Mouse (Mus musculus) liver, embryonic 11.5 days (tissue): ENCODE results near the gene Zfp784. TPM values are rescaled to one million over a fixed set of nuclear protein-coding genes. Genes with fewer than 3 reads are reported as not detected.
"Not testable (repeated sequence)": the region's sequence is repeated elsewhere in the genome, so short reads cannot be mapped to it uniquely, and the experiment has no call there.

Source experiments
- ATAC-seq: fragments of 200-750 bp; cut with Nextera tagmentation; replicated peaks from 2 replicates; pipeline ENCODE4 v1.8.0; 2017; ENCODE audit warnings: moderate number of reproducible peaks, mild to moderate bottlenecking, moderate TSS enrichment, moderate library complexity; ENCODE audit not compliant: low FRiP score
- DNase-seq: peaks from one replicate; pipeline ENCODE4 v3.0.0-alpha.2; 2017; ENCODE audit warnings: low spot score
- H3K27ac ChIP-seq: fragments of 300-500 bp; sonication (generic); 2 replicates; pipeline ENCODE4 v1.5.1; 2014; ENCODE audit warnings: mild to moderate bottlenecking, low read depth, low read length, control low read depth
- H3K27me3 ChIP-seq: fragments of 300-500 bp; sonication (generic); replicated peaks from 2 replicates; pipeline ENCODE4 v1.6.1; 2014; ENCODE audit warnings: low read length, mixed read lengths; ENCODE audit not compliant: control insufficient read depth, insufficient read depth
- H3K36me3 ChIP-seq: fragments of 300-500 bp; sonication (generic); 2 replicates; pipeline ENCODE4 v1.6.1; 2014; ENCODE audit warnings: mild to moderate bottlenecking, low read length, moderate library complexity, mixed read lengths; ENCODE audit not compliant: control insufficient read depth, insufficient read depth
- H3K4me1 ChIP-seq: fragments of 300-500 bp; sonication (generic); replicated peaks from 2 replicates; pipeline ENCODE4 v1.6.1; 2014; ENCODE audit warnings: low read length, mixed read lengths; ENCODE audit not compliant: control insufficient read depth, insufficient read depth
- H3K4me2 ChIP-seq: fragments of 300-500 bp; sonication (generic); 2 replicates; pipeline ENCODE4 v1.6.1; 2014; ENCODE audit warnings: mild to moderate bottlenecking, control low read depth, moderate library complexity
- H3K4me3 ChIP-seq: fragments of 300-500 bp; sonication (generic); 2 replicates; pipeline ENCODE4 v1.5.1; 2014; ENCODE audit warnings: low read depth, low read length, control low read depth
- H3K9ac ChIP-seq: fragments of 300-500 bp; sonication (generic); 2 replicates; pipeline ENCODE4 v1.6.1; 2014; ENCODE audit warnings: low read depth, low read length, control low read depth
- H3K9me3 ChIP-seq: fragments of 300-500 bp; sonication (generic); 2 replicates; pipeline ENCODE4 v1.6.1; 2016; ENCODE audit warnings: low read length, inconsistent platforms, mixed read lengths; ENCODE audit not compliant: control insufficient read depth
- WGBS: fragments of 180-500 bp; shearing (Covaris S2); extraction: QIAGEN DNeasy Blood & Tissue Kit; methylation state at CpG from one replicate; pipeline ENCODE4 v1.1.7; 2014; 5-methylcytosine and 5-hydroxymethylcytosine counted together
- polyA plus RNA-seq: library from polyadenylated mRNA; unstranded; fragments of >200 nt; fragmentation: Nextera tagmentation; extraction: Ambion mirVana; gene quantifications from 2 replicates; pipeline ENCODE4 v1.2.1, GENCODE M21; 2014

The Zfp784 gene
- polyA plus RNA-seq, 1 experiment from 2014 or later = 2.4 TPM

DNA sequence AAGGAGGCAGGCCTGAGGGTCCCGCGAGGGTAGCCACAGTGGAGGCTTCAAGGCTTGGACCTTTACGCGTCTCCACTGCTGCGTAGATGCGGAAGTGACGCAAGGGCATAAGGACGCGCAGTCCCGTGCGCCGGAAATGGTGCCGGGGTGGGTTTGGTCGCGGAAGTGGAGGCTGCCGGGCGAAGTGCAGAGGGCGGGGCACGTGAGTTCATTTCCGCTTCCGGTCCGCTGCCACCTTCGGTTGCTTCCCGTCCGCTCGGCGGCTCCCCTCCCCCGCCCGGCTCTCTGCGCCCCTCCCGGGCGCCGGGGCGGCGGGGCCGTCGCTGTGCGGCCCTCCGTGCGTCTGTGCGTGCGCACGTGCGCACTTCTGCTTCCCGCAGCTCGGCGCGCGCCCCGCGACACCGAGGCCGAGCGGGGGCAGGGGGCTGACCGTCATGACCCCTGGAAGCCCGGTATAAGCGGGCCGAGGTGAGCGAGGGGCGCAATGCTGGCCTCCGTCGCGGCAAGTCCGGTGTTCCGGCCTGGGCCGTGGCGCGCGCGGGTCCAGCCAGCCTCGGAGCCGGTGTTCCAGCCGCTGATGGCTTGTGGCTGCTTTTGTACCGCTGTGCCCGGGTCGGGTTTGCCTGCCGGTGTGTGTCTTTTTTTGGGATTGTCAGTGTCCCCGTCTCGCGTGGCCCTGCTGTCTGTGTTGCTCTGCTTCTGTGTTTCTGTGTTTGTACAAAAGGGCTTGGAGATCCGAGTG lies 41.9 kb upstream of the Zfp784 start, which contains the start of gene Epn1:
TSS of gene Epn1 (plus strand) at position 226 of the 742 bp plus-strand sequence.
- H3K4me1 ChIP-seq = peaks cover 22% of the 10 kb centered on the region

GRCm38 (mm10) chr7:5079365-5080009 lies 41.2 kb upstream of the Zfp784 start:
- not testable (repeated sequence) for DNase-seq, H3K27me3 ChIP-seq, H3K9me3 ChIP-seq
- peak overlapping the region; percentile 87 for H3K9ac ChIP-seq
- WGBS = 41% methylated on average over 7 of the region's 13 CpGs
- peaks cover 40% of the 10 kb centered on the region for H3K36me3 ChIP-seq
- peak overlapping the region; percentile 75 for H3K4me2 ChIP-seq
- peak; percentile 3; the same call in 1 of the 2 replicates for ATAC-seq
- peaks cover 20% of the 10 kb centered on the region for H3K4me1 ChIP-seq
- H3K4me3 ChIP-seq = peak overlapping the region; percentile 83
- H3K27ac ChIP-seq = peak overlapping the region; percentile 89

More for the DNA sequence above, 41.9 kb upstream of the Zfp784 start, which contains the start of gene Epn1:
- H3K9ac ChIP-seq = peak within 1 kb of the TSS; percentile 87
- under 1% methylated on average over 80 of the region's 81 CpGs for WGBS
- H3K36me3 ChIP-seq = peaks cover 38% of the 10 kb centered on the region
- H3K9me3 ChIP-seq = no peaks in the 10 kb centered on the region
- no peaks in the 10 kb centered on the region for H3K27me3 ChIP-seq
- H3K4me3 ChIP-seq = peak within 1 kb of the TSS; percentile 83
- H3K4me2 ChIP-seq = peak within 1 kb of the TSS; percentile 75
- DNase-seq = peak; percentile 95
- peak; percentile 91 for ATAC-seq
- peak within 1 kb of the TSS; percentile 89 for H3K27ac ChIP-seq

GRCm38 (mm10) chr7:5076931-5077330 lies 38.7 kb upstream of the Zfp784 start:
- DNase-seq (no peak), ATAC-seq (peak; percentile 21; the same call in 1 of the 2 replicates)
- Histone ChIP-seq H3K9ac (no peak overlapping the region), H3K27me3 (no peaks in the 10 kb centered on the region), H3K36me3 (peaks cover 56% of the 10 kb centered on the region), H3K4me2 (no peak overlapping the region; the same call in 1 of the 2 replicates), H3K4me1 (peaks cover 32% of the 10 kb centered on the region), H3K27ac (peak overlapping the region; percentile 70), H3K9me3 (no peaks in the 10 kb centered on the region), H3K4me3 (no peak overlapping the region)
- WGBS = 71% methylated on average over 2 of the region's 2 CpGs

DNA sequence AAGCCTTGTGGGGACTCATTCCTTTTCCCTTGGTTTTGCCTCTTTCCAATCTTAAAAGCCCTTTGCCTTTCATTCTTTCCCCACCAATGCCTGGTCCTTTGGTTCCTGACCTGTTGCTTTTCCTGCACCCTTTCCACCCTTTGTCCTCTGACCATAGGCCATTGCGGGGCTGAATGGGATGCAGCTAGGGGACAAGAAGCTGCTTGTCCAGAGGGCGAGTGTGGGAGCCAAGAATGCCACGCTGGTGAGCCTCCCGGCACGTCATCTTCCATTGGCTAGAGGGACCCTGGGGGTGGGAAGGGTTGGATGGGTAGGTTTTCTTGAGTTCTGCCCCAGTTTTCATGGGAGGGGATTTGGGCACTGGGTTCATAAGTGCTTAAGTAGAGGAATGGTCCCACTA lies 36.7 kb upstream of the Zfp784 start:
- H3K27me3 ChIP-seq = no peaks in the 10 kb centered on the region
- peaks cover 33% of the 10 kb centered on the region for H3K4me1 ChIP-seq
- no peak overlapping the region for H3K9ac ChIP-seq
- no peak overlapping the region for H3K27ac ChIP-seq
- H3K9me3 ChIP-seq = no peaks in the 10 kb centered on the region
- 95% methylated on average over 5 of the region's 5 CpGs for WGBS
- no peak for DNase-seq
- H3K4me2 ChIP-seq = no peak overlapping the region
- peaks cover 76% of the 10 kb centered on the region for H3K36me3 ChIP-seq
- no peak overlapping the region for H3K4me3 ChIP-seq
- no peak for ATAC-seq

DNA sequence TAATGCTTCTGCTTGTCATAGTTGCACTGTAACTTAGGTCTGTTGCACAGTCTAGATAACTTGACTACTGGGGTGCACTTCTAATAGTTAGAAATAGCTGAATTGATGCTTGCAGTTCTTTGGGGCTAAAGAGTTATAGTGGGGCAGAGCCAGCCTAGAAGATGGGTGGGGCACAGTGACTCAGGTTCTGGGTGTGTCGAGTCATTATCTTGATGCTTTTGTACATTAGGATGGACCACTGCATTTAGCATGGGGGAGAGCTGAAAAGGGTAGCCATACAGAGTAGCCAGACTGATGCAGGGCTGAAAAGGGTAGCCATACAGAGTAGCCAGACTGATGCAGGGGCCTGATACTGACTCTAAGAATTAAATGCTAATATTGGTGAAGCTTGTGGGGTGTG lies 35.3 kb upstream of the Zfp784 start:
- DNase-seq = no peak
- no peaks in the 10 kb centered on the region for H3K27me3 ChIP-seq
- no peak overlapping the region for H3K9ac ChIP-seq
- WGBS = 53% methylated on average over 1 of the region's 1 CpGs
- peaks cover 33% of the 10 kb centered on the region for H3K4me1 ChIP-seq
- no peaks in the 10 kb centered on the region for H3K9me3 ChIP-seq
- no peak overlapping the region for H3K4me3 ChIP-seq
- H3K36me3 ChIP-seq = peaks cover 85% of the 10 kb centered on the region
- peak; percentile 71 for ATAC-seq
- peak overlapping the region; percentile 76 for H3K27ac ChIP-seq
- H3K4me2 ChIP-seq = peak overlapping the region; percentile 33; the same call in 1 of the 2 replicates

DNA sequence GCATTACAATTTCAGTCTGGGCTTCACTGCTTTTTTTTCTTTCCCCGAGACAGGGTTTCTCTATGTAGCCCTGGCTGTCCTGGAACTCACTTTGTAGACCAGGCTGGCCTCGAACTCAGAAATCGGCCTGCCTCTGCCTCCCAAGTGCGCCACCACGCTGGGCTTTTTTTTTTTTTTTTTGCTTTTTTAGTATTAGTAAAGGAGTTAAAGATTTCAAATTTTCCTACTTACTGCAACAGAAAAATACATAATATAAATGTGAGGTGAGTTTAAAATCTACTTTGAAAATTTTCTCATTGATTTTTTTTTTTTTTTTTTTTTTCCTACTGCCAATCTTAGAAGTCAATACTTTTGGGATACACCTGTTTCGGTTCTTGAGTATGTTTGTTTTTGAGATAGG lies 26.6 kb upstream of the Zfp784 start:
- peak overlapping the region; percentile 100 for H3K4me2 ChIP-seq
- H3K27me3 ChIP-seq = no peaks in the 10 kb centered on the region
- WGBS = 88% methylated on average over 6 of the region's 6 CpGs
- H3K4me3 ChIP-seq = no peak overlapping the region
- DNase-seq (no peak), ATAC-seq (no peak)
- no peak overlapping the region for H3K9ac ChIP-seq
- H3K36me3 ChIP-seq = peaks cover 42% of the 10 kb centered on the region
- no peak overlapping the region for H3K27ac ChIP-seq
- no peaks in the 10 kb centered on the region for H3K9me3 ChIP-seq
- H3K4me1 ChIP-seq = peaks cover 33% of the 10 kb centered on the region

- DNase-seq = peak; percentile 78
- peak; percentile 67 for ATAC-seq
- Histone ChIP-seq H3K27me3 (peaks cover 15% of the 10 kb centered on the region), H3K36me3 (peaks cover 18% of the 10 kb centered on the region), H3K4me2 (peak overlapping the region; percentile 100), H3K4me1 (peaks cover 37% of the 10 kb centered on the region), H3K27ac (peak overlapping the region; percentile 98), H3K9me3 (no peaks in the 10 kb centered on the region), H3K9ac (peak overlapping the region; percentile 98), H3K4me3 (peak overlapping the region; percentile 80)
- WGBS = under 1% methylated on average over 48 of the region's 51 CpGs
These were observed 24.2 kb upstream of the Zfp784 start for GRCm38 (mm10) chr7:5062360-5063001.

- Histone ChIP-seq H3K4me2 (peak within 1 kb of the TSS; percentile 100), H3K4me3 (peak within 1 kb of the TSS; percentile 80), H3K36me3 (peaks cover 12% of the 10 kb centered on the region), H3K27me3 (peaks cover 22% of the 10 kb centered on the region), H3K27ac (peak within 1 kb of the TSS; percentile 98), H3K9ac (peak within 1 kb of the TSS; percentile 98), H3K4me1 (peaks cover 36% of the 10 kb centered on the region), H3K9me3 (no peaks in the 10 kb centered on the region)
- peak; percentile 92 for DNase-seq
- ATAC-seq = peak; percentile 79
- WGBS = under 1% methylated on average over 59 of the region's 65 CpGs
These were observed 23.6 kb upstream of the Zfp784 start, which contains the start of gene U2af2 for GRCm38 (mm10) chr7:5061774-5062359. TSS of gene U2af2 (plus strand) at chr7:5062143.
